Mouse (Mus musculus): ENCODE measurements around the gene Btbd11.
"Not testable (repeated sequence)": the region's sequence is repeated elsewhere in the genome, so short reads cannot be mapped to it uniquely, and the experiment has no call there.

Gene Btbd11

DNA sequence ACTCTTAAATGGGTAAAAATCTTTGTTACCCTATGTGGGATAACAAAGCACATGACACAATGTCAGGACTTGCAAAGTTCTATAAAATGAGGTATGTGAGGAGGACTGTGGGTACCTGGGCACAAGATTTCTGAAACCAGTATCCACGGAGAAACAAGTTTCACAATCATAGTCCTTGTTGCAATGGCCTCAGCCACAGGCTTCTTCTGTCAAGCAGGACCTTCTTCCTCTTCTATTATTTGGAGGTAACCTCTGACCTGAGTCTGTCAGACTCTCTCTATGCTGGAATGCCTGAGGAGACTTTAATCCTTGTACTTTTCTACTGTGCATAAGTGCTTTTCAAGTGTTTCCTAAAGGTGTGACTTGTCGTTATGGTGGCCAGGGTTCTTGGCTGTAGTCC lies 307.8 kb downstream of the Btbd11 start:
- DNase-seq = not testable (repeated sequence)

DNA sequence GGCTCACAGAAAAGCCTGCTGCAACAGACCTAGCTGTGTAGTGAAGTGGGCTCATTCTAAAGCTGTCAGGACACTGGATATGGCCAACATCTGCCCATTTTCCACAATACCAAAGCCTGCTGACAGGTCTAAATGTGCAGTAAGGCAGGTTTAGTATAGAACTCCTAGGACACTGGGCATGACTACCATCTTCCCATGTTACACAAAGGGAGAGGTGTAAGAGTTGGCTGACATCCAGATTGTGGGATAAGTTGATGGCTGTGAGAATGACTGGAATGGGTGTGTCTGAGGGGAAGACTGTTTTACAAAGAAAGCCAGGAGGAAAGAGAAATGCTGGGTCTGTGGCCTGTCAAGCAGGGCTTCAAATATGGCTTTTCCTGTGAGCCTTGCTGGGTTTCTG lies 313.1 kb downstream of the Btbd11 start:
- no peak for DNase-seq

DNA sequence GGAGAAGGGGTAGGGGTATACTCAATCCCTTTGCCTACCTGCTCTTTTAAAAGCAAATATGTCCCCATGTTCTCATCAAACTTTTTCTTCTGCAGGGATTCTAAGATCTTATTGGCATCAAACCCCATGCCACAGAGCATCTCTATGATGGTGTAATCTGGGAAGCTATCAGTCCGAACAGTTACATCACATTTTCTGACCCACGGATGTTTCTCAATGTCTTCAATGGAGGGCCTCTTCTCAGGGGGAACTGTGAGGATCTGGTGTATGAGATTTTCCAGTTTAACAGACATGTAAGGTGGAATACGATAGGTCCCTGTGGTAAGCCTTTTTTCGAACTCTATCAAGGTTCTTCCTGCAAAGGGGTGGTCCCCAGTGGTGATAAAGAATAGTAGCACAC lies 323.2 kb downstream of the Btbd11 start:
- DNase-seq = not testable (repeated sequence)
